Mouse (Mus musculus) lung, adult 2 months (tissue): Measurements from ENCODE around the gene Crmp1. TPM values are rescaled to one million over a fixed set of nuclear protein-coding genes. Genes with fewer than 3 reads are reported as not detected.

Source experiments
- DNase-seq: peaks from one replicate; pipeline ENCODE4 v3.0.0; 2022
- H3K4me1 ChIP-seq: fragments of 200-500 bp; 2 replicates; pipeline ENCODE4 v1.6.1; 2011; ENCODE audit warnings: low read length; ENCODE audit not compliant: control insufficient read depth, insufficient read depth
- H3K4me3 ChIP-seq: fragments of 200-500 bp; replicated peaks from 2 replicates; pipeline ENCODE3; 2011; ENCODE audit warnings: low read depth, mild to moderate bottlenecking, control low read depth, low read length; ENCODE audit errors: extremely low read depth
- CTCF ChIP-seq: fragments of 200-500 bp; IDR thresholded peaks from 2 replicates; pipeline ENCODE4 v1.5.1; 2011; ENCODE audit warnings: mild to moderate bottlenecking, low read length, control low read depth; ENCODE audit not compliant: insufficient read depth
- POLR2A ChIP-seq: fragments of 200-500 bp; IDR thresholded peaks from 2 replicates; pipeline ENCODE4 v1.6.1; 2011; ENCODE audit warnings: low read depth, mild to moderate bottlenecking, control low read depth, low read length, borderline replicate concordance; ENCODE audit errors: extremely low read depth
- WGBS: fragments of 180-500 bp; shearing (Covaris S2); methylation state at CpG from one replicate; pipeline ENCODE4 v1.1.7; 2018; 5-methylcytosine and 5-hydroxymethylcytosine counted together
- polyA plus RNA-seq: library from polyadenylated mRNA; depleted of rRNA; stranded (reverse); fragments of >200 nt; gene quantifications from 2 replicates; pipeline ENCODE4 v1.2.3, GENCODE M21; 2012; rRNA removed

Crmp1 gene
- polyA plus RNA-seq, 1 experiment: 0.50 TPM

DNA sequence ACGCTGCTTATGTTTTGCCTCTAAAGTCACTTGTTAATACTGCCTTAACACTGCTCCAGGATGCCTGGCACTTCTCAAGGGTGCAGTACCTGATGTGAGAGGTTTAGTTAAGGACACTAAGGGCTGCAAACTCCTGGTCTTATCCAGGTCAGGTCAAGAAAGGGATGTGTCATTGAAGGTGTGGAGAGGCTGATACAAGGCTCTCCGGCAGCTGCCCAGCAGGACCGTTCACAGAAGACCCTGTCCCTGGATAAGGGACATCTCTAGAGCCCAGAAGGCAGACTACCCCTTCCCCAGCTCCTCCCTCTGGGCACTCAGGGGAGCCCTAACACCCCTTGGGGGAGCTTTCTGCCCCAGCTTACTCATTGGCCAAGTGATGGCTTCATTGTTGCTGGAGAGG, 96.0 kb downstream of the Crmp1 start:
- no peak for TF ChIP-seq POLR2A
- TF ChIP-seq CTCF: no peak
- 58% methylated on average over 3 of the region's 3 CpGs for WGBS
- H3K4me1 ChIP-seq: no peaks in the 10 kb centered on the region; the same call in 1 of the 2 replicates
- no peak overlapping the region for H3K4me3 ChIP-seq
- no peak for DNase-seq

DNA sequence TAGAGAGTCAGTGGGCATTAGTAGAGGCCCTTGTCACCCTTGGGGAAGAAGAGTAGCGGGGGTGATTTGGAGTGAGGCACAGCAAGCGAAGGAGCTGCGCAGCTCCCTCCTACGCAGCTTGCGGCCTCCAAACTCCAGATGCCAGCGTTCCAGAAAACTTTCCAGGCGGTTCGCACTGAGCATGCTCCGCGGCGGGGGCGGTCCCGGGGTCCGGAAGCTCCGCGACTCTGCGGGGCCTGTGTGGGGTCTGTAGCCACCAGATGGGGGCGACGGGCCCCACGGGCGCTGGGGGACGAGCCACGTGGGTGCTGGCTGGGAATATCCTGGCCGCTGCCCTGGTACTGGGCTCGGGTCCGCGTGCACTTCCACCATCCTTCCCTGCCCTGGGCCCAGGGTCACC, 96.5 kb downstream of the Crmp1 start, which contains the start of gene Evc2:
Evc2 (plus strand) TSS at position 212 of the 400 bp plus-strand sequence.
- Histone ChIP-seq H3K4me3 (peak within 1 kb of the TSS; percentile 43), H3K4me1 (no peaks in the 10 kb centered on the region; the same call in 1 of the 2 replicates)
- peak; percentile 50 for DNase-seq
- 1% methylated on average over 27 of the region's 27 CpGs for WGBS
- no peak for TF ChIP-seq CTCF
- peak; percentile 72; the same call in 1 of the 2 replicates for TF ChIP-seq POLR2A

Other genes with a start within 250 kb of the Crmp1 start
- 0.28 and 0.38 TPM in 2 replicates for gene Gm1043, start 156.6 kb upstream of the Crmp1 start, polyA plus RNA-seq
- gene Evc, start 95.0 kb downstream of the Crmp1 start, polyA plus RNA-seq: 11.0 and 11.8 TPM in 2 replicates
- 14.2 and 15.2 TPM in 2 replicates for gene Evc2, start 96.6 kb downstream of the Crmp1 start, polyA plus RNA-seq